Mouse (Mus musculus) adrenal gland, postnatal 10 days (tissue): Measurements from ENCODE around the gene Per3. TPM values are rescaled to one million over a fixed set of nuclear protein-coding genes. Genes with fewer than 3 reads are reported as not detected.
A peak's percentile ranks its signal among the peaks of the same experiment; 100 is the strongest.

ENCODE experiments used
- DNase-seq: peaks from one replicate; pipeline ENCODE4 v3.0.0; 2021; ENCODE audit warnings: mixed read lengths
- long read RNA-seq, 2 experiments: library from polyadenylated mRNA; stranded (forward); transcript quantifications; one replicate each; pipeline ENCODE4 v2.0.0; 2021
- total RNA-seq, 2 experiments: library from RNA; stranded (reverse); gene quantifications; 2 replicates each; pipeline ENCODE4 v1.2.3; 2021

The Per3 gene
- 10 to 100 TPM; 25.6 to 39.7 TPM for total RNA-seq
- long read RNA-seq, experiment 1, partial matches to known transcripts = 3 of 5 reads
- long read RNA-seq, experiment 1, other reads (novel, unspliced or antisense) = 1 of 5 reads
- long read RNA-seq, experiment 2, full-length matches to known transcripts = 1 of 11 reads
- long read RNA-seq, experiment 2, partial matches to known transcripts = 5 of 11 reads
- long read RNA-seq, experiment 2, other reads (novel, unspliced or antisense) = 5 of 11 reads

DNA sequence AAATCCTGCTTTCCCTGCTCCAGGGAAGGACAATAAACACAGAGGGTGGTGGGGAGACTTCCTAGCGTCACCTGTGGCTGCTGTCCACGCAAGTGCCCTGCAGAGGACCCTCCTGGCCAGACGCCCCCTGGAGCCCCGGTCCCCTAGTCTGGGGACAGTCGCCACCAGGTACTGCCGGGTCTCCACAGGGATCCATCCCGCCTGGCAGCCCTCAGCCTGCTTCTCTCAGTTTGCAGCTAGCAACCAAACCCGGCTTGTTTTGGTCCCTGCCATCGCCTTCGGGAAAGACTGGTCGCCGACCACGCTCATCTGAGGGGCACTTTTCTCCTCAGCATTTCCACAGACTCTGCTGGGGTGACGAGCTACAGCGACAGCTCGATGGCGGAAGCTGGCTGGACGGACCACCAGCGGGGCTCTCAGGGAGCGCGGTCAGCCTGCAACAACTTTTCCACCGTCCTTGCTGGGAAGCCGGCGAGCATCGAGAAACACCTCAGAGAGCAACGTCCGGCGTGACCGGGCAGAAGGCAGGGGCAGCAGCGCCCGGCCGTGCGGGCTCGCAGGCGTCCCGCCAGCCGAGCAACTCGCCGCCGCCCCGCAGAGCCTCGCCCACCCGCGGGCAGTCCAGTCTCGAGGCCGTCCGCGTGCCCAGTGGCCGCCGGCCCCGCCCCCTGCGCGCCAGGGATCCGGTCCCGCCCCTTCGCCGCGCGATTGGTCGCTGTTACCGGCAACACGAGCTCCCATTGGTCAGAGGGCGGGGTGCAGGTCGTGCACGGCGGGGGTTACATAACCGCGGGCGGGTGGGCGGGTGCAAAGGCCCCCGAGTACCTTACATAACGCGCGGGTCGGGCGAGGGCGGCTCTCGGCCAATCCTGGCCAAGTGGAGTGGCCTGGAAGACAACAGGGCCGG lies at the start of gene Per3:
Gene Per3 (minus strand): TSS at position 629 of the 907 bp plus-strand sequence.
- DNase-seq = peak; percentile 99

DNA sequence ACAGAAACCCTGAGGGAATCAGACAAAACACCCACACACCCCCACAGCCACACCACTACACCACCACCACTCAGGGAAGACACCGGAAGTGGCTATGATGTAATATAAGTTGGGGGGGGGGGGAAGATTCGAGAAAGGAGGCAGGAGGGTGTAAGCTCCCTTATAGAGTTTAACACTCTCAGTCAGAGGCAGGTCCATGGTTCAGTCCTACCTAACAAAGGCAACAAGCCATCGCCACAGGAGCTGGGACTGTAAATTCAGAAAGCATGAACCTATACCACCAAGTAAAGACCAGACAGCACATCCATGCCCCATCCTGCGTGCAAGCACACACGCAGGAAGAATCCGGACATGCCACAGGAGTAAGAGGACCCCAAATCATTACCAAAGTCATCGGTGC lies 44.8 kb upstream of the Per3 start, which contains the start of gene Gm13090:
Gene Gm13090 (plus strand): TSS at position 301 of the 400 bp plus-strand sequence.
- DNase-seq = no peak

- no peak for DNase-seq
Measured at GRCm38 (mm10) chr4:151088819-151089218, 44.4 kb upstream of the Per3 start.

DNA sequence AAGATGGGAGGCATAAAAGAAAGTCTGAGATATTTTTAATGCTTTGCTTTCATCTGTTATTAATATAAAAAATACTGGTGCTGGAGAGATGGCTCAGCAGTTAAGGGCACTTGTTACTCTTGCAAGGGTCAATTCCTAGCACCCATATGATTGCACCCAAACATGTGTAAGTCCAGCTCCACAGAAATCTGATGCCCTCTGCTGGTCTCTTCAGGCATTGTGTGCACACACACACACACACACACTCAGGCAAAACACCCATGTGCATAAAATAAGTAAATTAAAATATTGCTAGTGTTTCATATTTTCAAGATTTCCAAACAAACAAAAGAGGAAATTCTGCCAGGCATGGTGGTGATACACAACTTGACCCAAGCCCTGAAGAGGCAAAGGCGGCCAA lies 42.9 kb upstream of the Per3 start:
- no peak for DNase-seq

- DNase-seq = no peak
Measured at GRCm38 (mm10) chr4:151083027-151083426, 38.6 kb upstream of the Per3 start.

GRCm38 (mm10) chr4:151081977-151082376 lies 37.5 kb upstream of the Per3 start:
- DNase-seq = no peak

DNA sequence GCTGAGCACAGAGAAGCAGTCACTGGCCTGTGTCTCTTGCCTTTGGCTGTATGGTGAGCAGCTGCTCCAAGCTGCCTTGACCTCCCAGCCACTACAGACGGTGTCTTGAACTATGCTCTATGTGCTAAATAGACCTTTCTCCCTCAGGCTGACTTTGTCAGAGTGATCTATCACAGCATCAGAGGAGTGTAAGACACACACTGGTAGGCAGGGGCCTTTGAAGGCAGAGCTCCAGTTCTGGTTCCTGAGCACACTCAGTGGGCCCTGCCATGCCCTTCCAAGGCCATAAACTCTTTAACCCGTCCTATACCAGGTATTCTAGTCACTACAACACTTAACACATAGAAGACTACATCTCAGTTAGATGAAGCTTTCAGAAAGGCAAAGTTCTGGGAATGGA lies 36.9 kb upstream of the Per3 start:
- DNase-seq = no peak

GRCm38 (mm10) chr4:151074817-151075216 lies 30.4 kb upstream of the Per3 start:
- no peak for DNase-seq

GRCm38 (mm10) chr4:151073108-151073744 lies 28.8 kb upstream of the Per3 start:
- DNase-seq = peak; percentile 88

DNA sequence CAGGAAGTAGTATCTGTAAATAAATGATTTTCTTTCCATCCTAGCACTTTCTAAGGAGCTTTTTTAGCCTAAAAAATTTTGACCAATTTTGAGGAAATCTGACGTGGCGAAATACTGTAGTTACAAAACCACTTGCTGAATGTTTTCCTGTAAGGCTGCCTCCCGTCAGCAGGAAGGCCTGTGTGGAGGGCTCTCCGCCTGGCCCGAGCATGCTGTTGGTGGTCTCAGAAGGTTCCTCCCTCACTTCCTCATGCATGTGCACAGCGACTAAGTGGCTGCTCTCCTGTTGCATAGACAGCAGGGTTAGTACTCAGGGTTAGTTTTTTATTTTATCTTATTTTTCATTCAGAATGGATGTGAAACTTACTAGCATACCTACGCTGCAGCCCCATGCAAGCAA lies 26.5 kb upstream of the Per3 start:
- no peak for DNase-seq

DNA sequence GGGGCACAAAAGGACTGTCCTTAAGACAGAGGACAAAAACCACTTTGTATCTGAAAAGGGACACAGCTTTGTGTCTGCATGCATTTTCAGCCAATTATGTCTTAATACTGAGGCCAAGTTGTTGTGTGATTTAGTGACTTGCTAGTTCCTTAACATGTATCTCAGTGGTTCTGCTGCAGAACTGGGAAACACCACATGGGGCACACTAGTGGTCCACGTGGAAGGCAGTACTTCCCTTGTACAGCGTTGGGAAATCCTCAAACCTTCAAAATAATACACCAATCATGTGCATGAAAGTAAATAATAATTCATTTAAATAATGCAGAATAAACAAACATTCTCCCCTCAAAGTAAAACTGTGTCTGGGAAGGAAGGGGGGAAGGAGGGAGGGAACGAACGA lies 24.3 kb upstream of the Per3 start:
- no peak for DNase-seq

DNA sequence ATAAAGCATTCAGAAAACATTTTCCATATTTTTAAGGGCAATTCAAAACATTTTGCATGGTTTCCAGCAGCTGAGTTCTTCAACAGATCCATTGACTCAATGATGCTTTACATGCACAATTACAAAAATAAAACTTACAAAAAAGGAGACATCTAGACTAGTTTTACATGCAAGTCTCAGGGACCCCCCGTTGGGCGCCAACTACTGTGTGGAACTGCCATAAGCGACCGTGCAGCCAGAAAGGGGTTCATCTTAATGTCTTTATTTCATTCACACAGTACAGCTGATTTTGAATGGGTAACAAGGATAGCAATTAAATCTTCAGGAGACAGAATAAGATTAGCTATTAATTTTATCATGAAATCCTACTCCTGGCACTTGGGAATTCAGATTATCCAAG lies 15.1 kb upstream of the Per3 start:
- no peak for DNase-seq

DNA sequence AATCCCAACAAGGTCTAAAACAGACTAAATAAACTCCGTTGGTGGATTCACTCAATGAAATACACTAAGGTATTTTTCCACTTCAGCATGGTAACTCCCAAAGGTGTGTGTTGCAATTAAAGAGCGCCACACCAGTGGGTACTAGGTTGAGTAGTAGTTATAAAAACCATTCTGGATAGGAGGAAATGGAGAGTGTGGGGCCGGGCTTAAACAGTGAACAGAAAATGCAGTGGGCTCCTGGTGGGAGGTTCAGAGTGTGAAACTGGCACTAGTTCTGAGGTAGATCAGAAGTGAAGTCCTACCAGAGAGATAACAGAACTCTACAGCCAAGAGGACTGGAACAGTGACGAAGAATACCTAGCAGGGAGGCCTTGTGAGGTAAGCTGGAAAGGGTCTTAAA lies 14.2 kb upstream of the Per3 start:
- DNase-seq = peak; percentile 7

- DNase-seq = peak; percentile 99
Measured at GRCm38 (mm10) chr4:151057347-151058321, 13.2 kb upstream of the Per3 start, which contains the start of gene Vamp3. Vamp3 (minus strand) TSS chr4:151057963.

GRCm38 (mm10) chr4:151051162-151051561 lies 6.7 kb upstream of the Per3 start:
- DNase-seq = no peak

DNA sequence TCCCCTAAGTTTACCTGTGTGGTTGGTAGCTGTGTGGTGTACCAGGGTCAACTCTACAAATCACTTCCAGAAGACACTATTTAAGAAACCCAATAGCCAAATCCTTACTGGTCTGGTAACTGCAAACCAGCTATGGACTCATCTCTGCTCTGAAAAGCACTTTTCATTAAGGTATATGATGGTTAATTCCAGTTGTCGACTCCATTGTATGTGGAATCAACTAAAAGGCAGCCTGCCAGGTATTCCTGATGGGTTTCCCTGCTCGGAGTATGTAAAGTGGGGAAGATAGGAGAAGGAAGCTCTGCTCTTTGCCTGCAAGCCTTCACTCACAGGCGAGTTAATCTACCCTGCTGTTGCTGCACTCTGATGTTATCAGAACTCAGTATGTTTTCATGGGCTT lies 2.1 kb upstream of the Per3 start:
- DNase-seq = no peak

- DNase-seq = no peak
Measured at GRCm38 (mm10) chr4:151044944-151045570, 592 bp upstream of the Per3 start.

GRCm38 (mm10) chr4:151043281-151043680 lies 1.2 kb downstream of the Per3 start:
- DNase-seq = peak; percentile 61

GRCm38 (mm10) chr4:151041506-151041905 lies 3.0 kb downstream of the Per3 start:
- no peak for DNase-seq

GRCm38 (mm10) chr4:151037800-151038199 lies 6.7 kb downstream of the Per3 start:
- DNase-seq = no peak

DNA sequence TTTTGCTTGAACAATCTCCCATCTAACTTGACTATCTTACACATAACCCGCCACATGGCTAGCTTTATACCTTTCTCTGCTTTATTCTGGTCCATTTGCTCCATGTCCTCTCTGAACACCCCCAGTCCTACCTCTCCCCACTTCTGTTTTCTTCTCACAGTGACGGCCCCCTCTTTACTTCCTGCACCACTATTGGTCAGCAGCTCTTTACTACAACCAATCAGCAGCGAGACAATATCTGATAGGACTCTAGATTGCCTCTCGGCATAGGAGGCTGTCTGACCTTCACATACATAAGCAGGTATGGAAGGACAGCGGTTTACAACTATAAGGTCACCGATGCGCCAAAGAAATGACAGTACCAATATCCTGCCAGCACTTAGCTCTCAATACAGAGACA lies 7.9 kb downstream of the Per3 start:
- DNase-seq = no peak
